Mouse (Mus musculus) embryo, embryonic 11 days (tissue): Measurements from ENCODE around the gene Lpcat1.

Experiments
- DNase-seq: peaks from one replicate; pipeline ENCODE4 v3.0.0-alpha.2; 2015

The Lpcat1 gene

GRCm38 (mm10) chr13:73447478-73447877 is 19.5 kb upstream of the Lpcat1 start:
- no peak for DNase-seq

- no peak for DNase-seq
Measured at GRCm38 (mm10) chr13:73448201-73448600, 18.8 kb upstream of the Lpcat1 start.

GRCm38 (mm10) chr13:73448723-73449122 is 18.3 kb upstream of the Lpcat1 start:
- DNase-seq = no peak

- DNase-seq = no peak
Measured at GRCm38 (mm10) chr13:73453503-73454217, 13.3 kb upstream of the Lpcat1 start.

DNA sequence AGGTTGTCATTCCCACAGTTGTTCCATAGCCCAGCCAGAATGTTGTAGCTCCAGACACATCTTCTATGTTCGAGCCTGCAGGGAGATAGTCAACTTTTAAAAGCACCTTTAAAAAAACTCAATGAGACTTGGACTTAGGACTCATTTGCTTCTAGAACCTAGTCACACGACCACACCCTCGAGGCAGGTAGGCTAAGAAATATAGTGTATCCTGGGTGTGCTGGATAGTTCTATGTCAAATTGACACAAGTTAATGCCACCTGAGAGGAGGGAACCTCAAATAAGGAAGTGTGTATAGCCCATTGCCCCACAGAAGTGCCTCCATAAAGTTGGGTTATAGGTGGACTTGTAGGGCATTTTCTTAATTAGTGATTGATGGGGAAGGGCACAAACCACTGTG is 11.7 kb upstream of the Lpcat1 start:
- DNase-seq = no peak

- DNase-seq = no peak
Measured at GRCm38 (mm10) chr13:73457301-73457700, 9.7 kb upstream of the Lpcat1 start.

DNA sequence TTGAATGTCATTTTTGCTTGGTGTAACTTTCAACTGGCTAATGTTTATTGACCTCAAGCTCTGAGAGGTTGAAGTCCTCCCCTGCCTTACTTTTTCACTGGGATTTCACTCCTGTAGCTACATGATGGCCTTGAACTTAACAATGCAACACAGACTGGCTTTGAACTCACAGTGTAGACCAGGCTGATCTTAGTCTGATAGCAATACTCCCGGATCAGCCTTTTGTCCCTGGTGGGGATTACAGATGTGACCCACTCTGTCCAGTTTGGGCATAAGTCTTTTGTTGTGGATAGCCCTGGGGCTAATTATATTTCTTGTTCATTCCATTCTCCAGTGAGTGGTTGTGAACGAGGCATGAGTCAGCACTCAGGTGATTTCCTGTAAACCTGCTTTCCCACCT is 9.3 kb upstream of the Lpcat1 start:
- DNase-seq = no peak

GRCm38 (mm10) chr13:73458719-73459118 is 8.3 kb upstream of the Lpcat1 start:
- DNase-seq = no peak

- DNase-seq = no peak
Measured at GRCm38 (mm10) chr13:73459189-73459850, 7.7 kb upstream of the Lpcat1 start.

DNA sequence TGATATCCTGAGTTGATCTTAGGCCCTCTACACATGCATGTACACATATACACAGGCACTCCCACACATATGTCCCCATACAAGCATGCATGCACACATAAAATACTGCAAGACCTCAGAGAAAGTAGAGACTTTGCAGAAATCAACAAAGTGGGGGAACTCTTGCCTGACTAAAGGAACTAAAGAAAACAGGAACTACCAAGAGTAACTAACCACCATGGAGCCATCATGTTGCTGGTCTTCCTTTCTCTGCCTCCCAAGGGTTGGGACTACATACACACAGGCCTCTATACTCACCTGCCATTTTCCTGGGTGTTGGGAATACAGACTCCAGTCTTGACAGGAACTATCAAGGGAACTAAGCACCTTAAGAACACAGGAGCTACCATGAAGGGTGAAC is 5.4 kb upstream of the Lpcat1 start:
- no peak for DNase-seq

DNA sequence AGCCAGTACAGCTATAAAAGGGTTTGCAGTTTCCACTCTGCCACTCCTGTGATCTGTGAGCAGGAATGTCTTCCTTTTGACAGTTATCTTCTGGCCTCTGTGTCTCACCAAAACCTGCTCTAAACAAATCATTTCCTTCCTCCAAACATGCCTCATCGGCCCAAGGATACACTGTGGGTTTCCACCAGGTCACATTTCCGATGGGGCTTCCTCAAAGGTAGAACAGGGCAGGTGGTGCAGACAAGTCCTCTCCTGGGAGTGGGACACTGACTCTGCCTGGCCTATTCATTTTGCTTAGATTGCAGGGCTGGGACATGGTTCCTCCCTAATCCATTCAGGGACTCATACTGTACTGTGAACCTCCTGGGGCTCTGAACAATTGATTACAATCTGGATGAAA is 1.8 kb upstream of the Lpcat1 start:
- DNase-seq = no peak

DNA sequence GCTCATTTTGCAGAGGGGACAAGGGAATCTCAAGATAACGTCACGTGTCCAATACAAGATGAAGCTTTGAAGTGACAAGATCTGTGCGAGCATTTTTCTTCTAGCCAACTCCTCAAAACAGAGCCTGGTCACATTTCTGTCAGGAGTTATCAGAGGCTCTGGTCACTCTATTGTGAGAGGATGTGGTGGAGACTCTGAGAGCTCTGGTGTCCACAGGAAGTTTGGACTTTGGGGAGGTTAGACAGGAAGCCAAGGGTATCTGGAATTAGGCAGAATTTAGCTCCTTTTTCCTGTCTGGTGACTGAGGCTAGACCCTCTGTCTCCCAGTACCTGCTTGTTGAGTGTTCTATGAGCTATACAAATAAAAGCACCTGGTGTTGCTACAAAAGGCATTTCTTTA is 586 bp upstream of the Lpcat1 start:
- no peak for DNase-seq

DNA sequence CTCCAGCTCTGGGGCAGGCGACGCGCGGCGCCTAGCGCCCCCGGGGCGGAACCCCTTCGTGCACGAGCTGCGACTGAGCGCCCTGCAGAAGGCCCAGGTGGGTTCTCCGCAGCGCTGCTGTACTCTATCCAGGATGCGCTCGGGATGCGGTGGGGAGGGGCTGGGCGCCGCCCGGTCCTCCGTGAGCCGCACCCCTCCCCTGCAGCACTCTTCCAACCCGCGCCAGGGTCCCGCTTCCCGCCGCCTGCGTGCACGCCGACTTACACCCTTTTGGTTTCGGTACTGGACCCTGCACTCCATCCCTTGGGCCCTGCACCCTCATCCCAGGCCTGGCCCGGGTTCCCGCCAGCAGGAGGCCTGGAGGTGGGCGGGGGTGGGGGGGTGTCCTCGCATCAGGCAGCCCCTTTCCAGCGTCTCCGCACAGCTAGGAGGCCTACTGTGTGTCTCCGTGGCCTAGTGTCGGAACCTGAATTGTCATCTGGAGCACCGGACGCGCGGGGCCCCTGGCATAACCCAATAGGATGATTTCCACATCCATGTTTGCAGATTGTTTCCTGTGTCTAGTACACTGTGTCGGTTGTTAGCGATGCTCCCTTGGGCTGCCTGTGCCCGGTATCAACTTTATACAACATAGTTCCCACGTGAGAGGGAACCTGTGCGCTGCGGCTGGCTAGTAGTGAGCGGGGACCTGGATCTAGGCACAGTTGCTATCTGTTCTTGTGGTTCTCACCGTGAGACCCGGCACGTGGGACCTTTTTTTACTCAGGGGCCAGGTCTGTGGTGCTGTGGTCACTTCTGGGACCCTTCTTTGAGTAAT is 632 bp downstream of the Lpcat1 start:
- peak; percentile 41 for DNase-seq

DNA sequence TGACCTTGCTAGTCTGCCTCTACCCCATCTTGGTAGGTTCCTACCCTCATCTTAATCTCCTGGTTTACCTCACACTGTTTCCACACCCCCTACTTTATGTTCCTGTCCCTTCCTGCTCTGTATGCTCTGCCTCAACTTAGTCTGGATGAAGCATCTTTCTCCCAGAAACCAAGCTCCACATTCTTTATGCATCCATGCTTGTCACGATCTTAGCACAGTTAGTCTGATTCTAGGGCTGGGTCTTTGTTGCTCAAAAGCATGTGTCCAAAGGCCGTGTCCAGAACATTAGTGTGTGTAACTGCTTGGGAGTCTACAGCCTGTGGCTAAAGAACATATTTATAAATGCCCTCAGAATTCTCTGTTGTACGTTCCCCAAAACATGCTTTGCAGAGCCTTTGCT is 1.8 kb downstream of the Lpcat1 start:
- DNase-seq = no peak

- no peak for DNase-seq
Measured at GRCm38 (mm10) chr13:73469257-73469967, 2.4 kb downstream of the Lpcat1 start.

DNA sequence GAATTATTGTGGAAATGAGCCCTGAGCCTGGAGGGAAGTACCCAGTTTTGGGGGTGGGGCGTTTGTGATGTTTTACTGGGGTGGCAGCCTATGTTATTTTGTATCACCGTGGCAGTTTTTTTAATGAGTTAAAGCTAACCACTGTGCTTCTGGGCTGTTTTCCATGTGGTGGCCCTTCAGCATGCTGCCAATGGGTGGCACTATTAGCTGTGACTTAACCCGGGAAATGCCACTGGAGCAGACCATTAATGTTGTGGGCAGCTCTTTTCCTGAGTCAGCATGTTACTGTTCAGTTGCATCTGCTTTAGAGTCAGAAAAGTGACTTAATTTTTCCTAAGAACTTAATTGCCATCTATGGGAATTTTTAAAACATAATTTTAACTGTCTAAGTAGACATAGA is 5.5 kb downstream of the Lpcat1 start:
- no peak for DNase-seq

DNA sequence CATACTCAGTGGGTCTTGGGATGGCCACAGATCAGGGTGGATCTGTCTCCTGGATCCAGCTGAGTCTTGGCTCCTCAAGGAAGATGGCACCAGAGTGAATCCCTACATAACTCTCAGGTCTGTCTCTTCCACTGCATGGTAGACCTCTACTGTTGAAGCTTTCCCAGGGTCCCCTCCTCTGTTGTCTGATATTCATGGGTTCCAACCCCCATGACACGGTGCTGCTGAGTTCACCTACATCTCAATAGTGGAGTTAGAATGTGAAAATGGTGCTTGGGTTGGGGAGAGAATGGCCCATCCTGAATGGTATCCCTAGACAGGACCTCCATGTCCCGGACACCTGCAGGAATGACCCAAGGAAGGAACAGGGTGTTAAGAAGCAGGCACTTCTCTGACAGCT is 6.7 kb downstream of the Lpcat1 start:
- no peak for DNase-seq

GRCm38 (mm10) chr13:73474163-73474562 is 7.2 kb downstream of the Lpcat1 start:
- no peak for DNase-seq

- no peak for DNase-seq
Measured at GRCm38 (mm10) chr13:73475058-73475980, 8.3 kb downstream of the Lpcat1 start.

DNA sequence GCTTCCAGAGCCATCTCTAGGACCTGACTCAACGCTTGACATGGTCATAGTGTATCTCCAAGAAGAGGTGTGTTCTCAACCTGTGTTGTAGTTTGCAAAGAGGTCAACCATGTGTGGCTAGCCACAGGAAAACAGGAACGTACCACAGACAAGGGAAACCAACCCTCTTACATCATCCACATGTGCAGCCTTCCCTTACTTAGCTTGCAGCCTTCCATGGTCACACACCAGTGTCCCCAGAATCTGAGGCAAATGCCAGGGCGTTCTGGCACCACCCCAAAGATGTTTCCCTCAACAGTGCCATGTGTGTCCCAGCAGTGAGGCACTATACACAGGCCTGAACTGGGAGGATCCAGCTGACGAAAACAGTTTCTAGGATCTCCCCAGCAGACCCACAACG is 9.3 kb downstream of the Lpcat1 start:
- DNase-seq = no peak

DNA sequence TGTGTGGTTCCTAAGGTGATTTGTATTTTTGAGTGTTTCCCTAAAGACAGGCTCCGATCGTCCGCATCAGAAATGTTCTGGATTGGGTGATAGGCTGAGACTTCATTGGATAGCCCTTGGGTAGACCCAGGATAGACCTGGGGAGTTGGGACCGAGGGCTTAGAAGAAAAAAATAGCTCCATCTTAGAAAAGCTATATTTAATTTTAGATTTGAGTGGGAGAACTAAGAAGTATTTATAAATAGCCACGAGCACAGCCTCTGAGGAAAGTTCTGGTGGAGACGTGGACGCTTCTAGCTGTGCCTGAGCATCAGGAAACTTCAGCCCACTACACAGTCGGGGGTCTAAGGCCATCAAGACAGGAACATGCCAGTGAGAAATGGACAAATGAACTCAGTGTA is 9.8 kb downstream of the Lpcat1 start:
- no peak for DNase-seq

DNA sequence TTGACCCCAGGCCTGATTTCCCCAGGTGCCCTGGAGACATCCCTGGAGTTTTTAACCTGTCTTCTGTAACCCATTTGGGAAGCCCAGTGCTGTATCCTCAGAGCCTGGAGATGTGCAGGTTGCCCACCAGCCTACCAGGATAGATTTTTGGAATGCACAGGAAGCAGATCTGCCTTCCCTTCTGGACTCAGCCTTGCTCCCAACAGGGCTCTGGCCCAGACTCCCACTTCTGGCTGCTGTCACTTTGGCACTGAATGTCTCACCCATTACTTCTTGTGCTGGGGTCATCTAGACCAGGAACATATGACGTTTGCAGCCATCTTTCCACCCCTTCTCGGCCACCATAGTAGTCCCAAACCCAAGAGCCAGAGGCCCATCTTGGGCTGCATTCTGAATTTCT is 10.8 kb downstream of the Lpcat1 start:
- no peak for DNase-seq
